Mouse (Mus musculus): ENCODE data around the gene Prss41.
A peak's percentile ranks its signal among the peaks of the same experiment; 100 is the strongest.

GRCm38 (mm10) chr17:23853292-23853691, 9.3 kb upstream of the Prss41 start:
- TF ChIP-seq CTCF (IDR thresholded peaks at IDR 0.05; ENCODE audit: control insufficient read depth, insufficient read depth, insufficient read length) (peak; percentile 57), MAX (IDR thresholded peaks at IDR 0.05) (no peak), MYOG (IDR thresholded peaks at IDR 0.05; ENCODE audit: control insufficient read depth, extremely low read depth, insufficient read length) (no peak), CEBPB (IDR thresholded peaks at IDR 0.05; ENCODE audit: low read depth) (no peak), FOSL1 (IDR thresholded peaks at IDR 0.05; ENCODE audit: insufficient read depth, low read length, poor library complexity, severe bottlenecking) (no peak)

Data from C2C12 (cell line).